25 mouse cellular contexts compared by ENCODE assay signal in the genomic region with DNA sequence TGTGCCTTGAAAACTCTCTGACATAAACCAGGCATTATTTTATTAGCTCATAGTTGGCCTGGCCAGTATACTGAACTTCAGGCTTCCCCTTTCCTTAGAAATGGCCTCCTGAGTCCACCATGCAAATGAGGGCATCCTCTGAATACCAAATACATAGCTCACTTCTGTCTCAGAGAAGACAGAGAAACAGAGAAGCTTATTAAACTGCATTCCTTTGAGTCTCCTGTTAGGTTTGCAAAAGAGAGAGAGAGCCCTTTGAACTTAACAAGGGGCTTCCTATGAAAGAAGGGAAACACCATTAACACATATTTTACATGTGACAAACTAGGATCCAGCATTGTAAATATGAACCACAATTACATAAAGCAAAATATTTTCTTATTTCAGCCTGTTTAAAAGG.
A peak's percentile ranks its signal among the peaks of the same experiment; 100 is the strongest.
DNase-seq lines count a peak whose midpoint lies in the region; ATAC-seq lines count a peak whose summit lies in the region.
"Had no signal": no experiment of that assay in that cellular context is flagged by ENCODE, and none has a peak within 500 bp of the region (broad histone marks: within the 10 kb centered on the region; RNA-seq: fewer than 3 reads in every experiment).

No protein-coding gene starts in this region.

- H3K4me2 ChIP-seq in embryonic facial prominence, embryonic 14.5 days (ENCODE audit: low read depth, low read length) = no peak overlapping the region
- H3K4me2 ChIP-seq in midbrain, embryonic 11.5 days = no peak overlapping the region
- H3K4me2 ChIP-seq in midbrain, embryonic 16.5 days (ENCODE audit: low read length) = no peak overlapping the region
- H3K4me2 ChIP-seq: embryonic facial prominence, embryonic 13.5 days; heart, embryonic 12.5 days; heart, embryonic 15.5 days; hindbrain, embryonic 15.5 days had no signal

- H3K36me3 ChIP-seq in embryonic facial prominence, embryonic 14.5 days (ENCODE audit: control insufficient read depth, insufficient read depth, low read length) = no peaks in the 10 kb centered on the region
- H3K36me3 ChIP-seq in embryonic facial prominence, embryonic 10.5 days (replicated peaks) = no peaks in the 10 kb centered on the region
- no peaks in the 10 kb centered on the region for H3K36me3 ChIP-seq in midbrain, embryonic 11.5 days (ENCODE audit: control insufficient read depth, insufficient read depth, low read length)
- peaks cover 5% of the 10 kb centered on the region; the same call in 1 of the 2 replicates for H3K36me3 ChIP-seq in midbrain, embryonic 16.5 days (ENCODE audit: control insufficient read depth, insufficient read depth, low read length)
- H3K36me3 ChIP-seq: embryonic facial prominence, embryonic 13.5 days; forebrain, embryonic 10.5 days; heart, embryonic 12.5 days; heart, embryonic 15.5 days had no signal

- H3K4me3 ChIP-seq in embryonic facial prominence, embryonic 14.5 days (ENCODE audit: low read depth, low read length) = no peak overlapping the region
- no peak overlapping the region for H3K4me3 ChIP-seq in embryonic facial prominence, embryonic 10.5 days
- H3K4me3 ChIP-seq in midbrain, embryonic 11.5 days (ENCODE audit: low read depth, low read length) = no peak overlapping the region
- no peak overlapping the region for H3K4me3 ChIP-seq in midbrain, embryonic 16.5 days (ENCODE audit: low read depth, low read length)
- H3K4me3 ChIP-seq: embryonic facial prominence, embryonic 13.5 days; forebrain, embryonic 10.5 days; gastrocnemius, adult 2 months; heart, embryonic 12.5 days; heart, embryonic 15.5 days; hindbrain, embryonic 15.5 days had no signal

- no peaks in the 10 kb centered on the region for H3K27me3 ChIP-seq in embryonic facial prominence, embryonic 14.5 days (replicated peaks; ENCODE audit: control insufficient read depth, insufficient read depth, low read length)
- H3K27me3 ChIP-seq in embryonic facial prominence, embryonic 10.5 days (replicated peaks; ENCODE audit: low read depth, poor library complexity, severe bottlenecking) = no peaks in the 10 kb centered on the region
- no peaks in the 10 kb centered on the region for H3K27me3 ChIP-seq in midbrain, embryonic 11.5 days (ENCODE audit: control insufficient read depth, insufficient read depth, low read length)
- H3K27me3 ChIP-seq in midbrain, embryonic 16.5 days (ENCODE audit: control insufficient read depth, insufficient read depth, low read depth, low read length) = no peaks in the 10 kb centered on the region
- H3K27me3 ChIP-seq: heart, embryonic 12.5 days; heart, embryonic 15.5 days; hindbrain, embryonic 15.5 days had no signal

- H3K4me1 ChIP-seq in embryonic facial prominence, embryonic 14.5 days (ENCODE audit: control insufficient read depth, insufficient read depth, low read length) = no peaks in the 10 kb centered on the region
- H3K4me1 ChIP-seq in embryonic facial prominence, embryonic 10.5 days = no peaks in the 10 kb centered on the region
- H3K4me1 ChIP-seq in midbrain, embryonic 11.5 days (ENCODE audit: control insufficient read depth, insufficient read depth, low read length) = peaks cover 3% of the 10 kb centered on the region; the same call in 1 of the 2 replicates
- H3K4me1 ChIP-seq in midbrain, embryonic 16.5 days (ENCODE audit: control insufficient read depth, insufficient read depth, low read length) = peaks cover 16% of the 10 kb centered on the region
- H3K4me1 ChIP-seq: heart, embryonic 12.5 days; heart, embryonic 15.5 days had no signal

- H3K27ac ChIP-seq in embryonic facial prominence, embryonic 14.5 days (replicated peaks; ENCODE audit: low read depth, low read length) = no peak overlapping the region
- no peak overlapping the region for H3K27ac ChIP-seq in embryonic facial prominence, embryonic 10.5 days (replicated peaks)
- no peak overlapping the region for H3K27ac ChIP-seq in midbrain, embryonic 11.5 days (ENCODE audit: low read depth, low read length)
- no peak overlapping the region for H3K27ac ChIP-seq in midbrain, embryonic 16.5 days (ENCODE audit: low read length)
- H3K27ac ChIP-seq: embryonic facial prominence, embryonic 13.5 days; forebrain, embryonic 10.5 days; gastrocnemius, adult 2 months; heart, embryonic 15.5 days; hindbrain, embryonic 15.5 days had no signal

- DNase-seq in embryonic facial prominence, embryonic 14.5 days (ENCODE audit: low spot score) = peak; percentile 10
- no peak for DNase-seq in embryonic facial prominence, embryonic 10.5 days (ENCODE audit: low spot score)
- DNase-seq in midbrain, embryonic 11.5 days (ENCODE audit: low spot score, missing footprints) = peak; percentile 67
- peak; percentile 60 for DNase-seq in Muller cell, postnatal 12 days (ENCODE audit: inconsistent ontology term)
- DNase-seq in kidney, postnatal 25 days = no peak
- DNase-seq: adrenal gland, postnatal 10 days; adrenal gland, postnatal 36 days; cerebellum, adult 11 months; cerebellum, adult 2 months; cerebellum, adult 9-11 months; cerebellum, postnatal 25 days; forebrain, postnatal 0 days; gastrocnemius, adult 2 months; gastrocnemius, postnatal 14 days; heart, adult 11 months; heart, postnatal 10 days; heart, postnatal 36 days had no signal

- no peak for ATAC-seq in embryonic facial prominence, embryonic 14.5 days (ENCODE audit: low read depth)
- ATAC-seq in midbrain, embryonic 11.5 days (ENCODE audit: low FRiP score) = no peak
- no peak for ATAC-seq in midbrain, embryonic 16.5 days
- ATAC-seq: forebrain, embryonic 14.5 days; forebrain, postnatal 0 days; Patski had no signal

- H3K9ac ChIP-seq in embryonic facial prominence, embryonic 14.5 days (ENCODE audit: low read depth, low read length) = no peak overlapping the region
- no peak overlapping the region for H3K9ac ChIP-seq in midbrain, embryonic 11.5 days (ENCODE audit: low read length)
- no peak overlapping the region for H3K9ac ChIP-seq in midbrain, embryonic 16.5 days (ENCODE audit: low read depth, low read length)
- H3K9ac ChIP-seq: embryonic facial prominence, embryonic 13.5 days; forebrain, postnatal 0 days; heart, embryonic 12.5 days; heart, embryonic 15.5 days; hindbrain, embryonic 15.5 days had no signal

- no peaks in the 10 kb centered on the region for H3K9me3 ChIP-seq in embryonic facial prominence, embryonic 14.5 days (ENCODE audit: control insufficient read depth, low read length)
- no peaks in the 10 kb centered on the region for H3K9me3 ChIP-seq in embryonic facial prominence, embryonic 10.5 days
- H3K9me3 ChIP-seq in midbrain, embryonic 11.5 days (ENCODE audit: control insufficient read depth, low read length) = no peaks in the 10 kb centered on the region
- H3K9me3 ChIP-seq in midbrain, embryonic 16.5 days (replicated peaks; ENCODE audit: control insufficient read depth, low read length, poor library complexity, severe bottlenecking) = no peaks in the 10 kb centered on the region
- H3K9me3 ChIP-seq: embryonic facial prominence, embryonic 13.5 days; forebrain, embryonic 10.5 days; heart, embryonic 12.5 days; heart, embryonic 15.5 days; hindbrain, embryonic 15.5 days had no signal

Comparison
In these comparisons a context has a peak if more than half of its experiments do, and no peak if none do; other contexts are left out.
1. DNase-seq: peak in embryonic facial prominence, embryonic 14.5 days (single experiment), midbrain, embryonic 11.5 days (single experiment) and Muller cell, postnatal 12 days (single experiment); none in embryonic facial prominence, embryonic 10.5 days (single experiment) and kidney, postnatal 25 days (0 of 2).